Mouse (Mus musculus): ENCODE measurements around the gene Fam155a.
A peak's percentile ranks its signal among the peaks of the same experiment; 100 is the strongest.
"Not testable (repeated sequence)": the region's sequence is repeated elsewhere in the genome, so short reads cannot be mapped to it uniquely, and the experiment has no call there.

The Fam155a gene

GRCm38 (mm10) chr8:9393246-9393645, 377.7 kb downstream of the Fam155a start:
- DNase-seq, result peak; percentile 6

- not testable (repeated sequence) for DNase-seq
These were observed 380.7 kb downstream of the Fam155a start for GRCm38 (mm10) chr8:9390229-9390628.

GRCm38 (mm10) chr8:9369201-9369600, 401.8 kb downstream of the Fam155a start:
- no peak for DNase-seq

GRCm38 (mm10) chr8:9367721-9368120, 403.2 kb downstream of the Fam155a start:
- DNase-seq, result no peak

GRCm38 (mm10) chr8:9365381-9365780, 405.6 kb downstream of the Fam155a start:
- DNase-seq, result peak; percentile 36 to 43

DNA sequence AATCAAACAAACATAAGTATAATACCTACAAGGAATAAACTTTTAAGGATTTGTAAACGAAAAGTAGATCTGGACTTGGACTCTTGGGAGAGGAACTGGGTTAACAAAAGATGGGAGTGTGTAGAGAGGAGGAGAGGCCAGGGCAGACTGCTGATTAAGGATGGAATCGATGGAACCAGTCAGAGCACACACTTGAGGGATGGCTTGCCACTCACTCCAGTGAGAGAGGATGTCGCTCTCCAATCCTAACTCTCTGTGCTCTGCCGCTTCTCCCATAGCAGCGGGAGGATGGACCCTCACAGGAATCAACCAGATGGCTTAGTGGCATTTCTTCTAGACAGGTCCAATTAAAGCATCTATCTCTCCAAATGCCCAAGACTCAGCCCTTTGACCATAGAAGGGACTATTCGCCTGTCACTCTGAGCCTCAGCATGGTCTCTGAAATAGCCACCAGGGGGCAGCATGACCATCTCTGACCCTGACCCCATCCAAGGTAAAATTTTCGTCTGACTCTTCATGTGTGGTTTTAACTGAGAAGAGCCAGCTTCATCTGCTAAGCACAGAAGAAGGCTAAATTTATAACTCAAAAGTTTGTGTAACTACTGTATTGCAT, 422.3 kb downstream of the Fam155a start:
- peak; percentile 63 for DNase-seq

DNA sequence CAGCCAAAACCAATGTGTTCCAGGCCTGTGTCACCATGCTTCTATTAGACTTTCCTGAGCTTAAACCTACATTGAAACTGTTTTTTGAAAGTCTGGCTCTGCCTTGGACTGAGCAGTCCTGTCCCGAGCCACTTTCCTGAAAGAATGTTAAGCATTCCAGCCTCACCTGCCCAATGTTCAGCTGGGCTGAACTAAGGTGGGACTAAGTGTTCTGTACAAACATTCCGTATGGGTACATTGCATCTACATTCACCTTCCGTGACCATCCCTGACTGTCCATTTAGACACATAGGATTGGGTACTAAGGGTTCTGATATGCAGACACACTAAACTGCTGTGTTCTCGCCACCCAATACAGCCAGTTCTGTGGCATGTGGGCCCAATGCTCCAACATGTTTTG, 423.8 kb downstream of the Fam155a start:
- DNase-seq, result no peak

DNA sequence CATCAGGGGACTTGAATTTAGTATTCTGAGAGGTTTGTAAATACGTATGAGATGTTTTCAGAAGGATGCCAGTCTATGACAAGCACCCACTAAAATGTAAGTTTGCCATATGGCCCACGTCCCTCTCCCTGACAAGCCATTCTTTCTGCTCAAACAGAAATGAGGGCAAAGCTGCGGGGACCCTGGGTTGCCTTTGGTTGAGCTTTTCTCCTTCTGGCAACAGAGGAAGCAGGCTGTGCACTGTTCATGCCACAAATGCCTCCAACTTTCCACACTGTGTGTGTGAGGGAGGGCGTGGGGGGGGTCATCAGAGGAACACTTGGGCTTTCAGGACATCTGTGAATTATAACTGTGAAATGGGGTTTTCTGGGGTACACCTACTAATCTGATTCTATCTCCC, 426.8 kb downstream of the Fam155a start:
- DNase-seq, result no peak

DNA sequence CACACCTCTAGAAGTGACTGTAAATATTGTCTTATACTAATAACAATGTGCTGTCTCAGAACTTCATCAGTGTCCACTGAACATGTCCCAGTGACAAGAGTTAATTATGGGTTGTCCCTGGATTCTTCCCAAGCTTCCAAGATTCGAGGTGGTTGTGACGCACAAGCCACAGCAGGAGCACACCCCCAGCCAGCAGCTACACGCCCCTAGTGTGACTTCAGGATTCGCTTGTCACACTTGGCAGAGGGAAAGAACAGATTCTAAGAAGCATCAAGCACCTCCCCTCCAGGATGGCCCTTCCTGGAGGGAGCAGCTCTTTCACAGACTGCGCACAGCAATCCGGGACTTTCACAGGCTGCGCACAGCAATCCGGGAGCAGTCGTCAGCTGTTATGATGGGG, 428.0 kb downstream of the Fam155a start:
- no peak for DNase-seq

DNA sequence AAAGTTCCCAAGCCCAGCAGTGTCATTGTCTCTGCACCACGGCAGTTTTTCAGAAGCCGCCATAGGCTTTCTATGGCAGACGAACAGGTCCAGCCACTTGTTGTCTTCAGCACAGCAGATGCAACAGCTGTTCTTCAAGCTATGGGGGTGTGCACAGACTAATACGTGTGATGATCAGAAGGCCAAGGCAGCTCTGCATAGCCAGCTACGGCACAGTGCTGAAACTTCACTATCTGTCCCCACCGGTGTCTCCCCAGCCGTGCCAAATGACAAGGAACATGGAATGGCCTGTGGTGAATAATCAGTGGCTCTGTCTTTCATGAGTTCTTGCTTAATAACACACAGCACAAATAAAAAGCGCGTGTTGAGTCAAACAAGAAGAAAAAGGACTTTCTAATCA, 428.4 kb downstream of the Fam155a start:
- DNase-seq, result no peak

- DNase-seq, result no peak
These were observed 433.1 kb downstream of the Fam155a start for GRCm38 (mm10) chr8:9337905-9338304.

- no peak for DNase-seq
These were observed 435.0 kb downstream of the Fam155a start for GRCm38 (mm10) chr8:9335933-9336303.

- no peak for DNase-seq
These were observed 435.6 kb downstream of the Fam155a start for GRCm38 (mm10) chr8:9335285-9335932.

- DNase-seq, result no peak
These were observed 438.2 kb downstream of the Fam155a start for GRCm38 (mm10) chr8:9332766-9333165.

- DNase-seq, result peak; percentile 77 to 78
These were observed 461.5 kb downstream of the Fam155a start for GRCm38 (mm10) chr8:9309456-9309855.

- DNase-seq, result no peak
These were observed 467.3 kb downstream of the Fam155a start for GRCm38 (mm10) chr8:9303526-9304135.

- DNase-seq, result no peak
These were observed 475.9 kb downstream of the Fam155a start for GRCm38 (mm10) chr8:9295046-9295445.

DNA sequence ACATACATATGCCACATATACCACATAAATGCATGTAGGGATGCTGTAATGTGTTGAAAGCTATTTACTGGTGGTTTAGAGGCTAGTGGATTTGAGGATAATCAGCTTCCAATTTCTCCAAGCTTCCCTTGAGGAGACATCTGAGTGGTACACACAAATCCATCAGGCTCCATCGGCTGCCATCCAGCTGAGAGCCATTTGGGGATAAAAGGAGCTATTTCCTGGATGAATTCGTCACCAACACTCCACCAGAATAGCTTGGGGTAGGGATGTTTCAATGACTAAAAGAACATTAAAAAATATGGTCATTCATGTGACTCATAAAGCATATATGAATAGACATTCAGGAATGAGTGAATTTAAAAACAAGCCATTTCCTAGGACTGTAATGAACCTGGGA, 478.4 kb downstream of the Fam155a start:
- DNase-seq, result no peak

DNA sequence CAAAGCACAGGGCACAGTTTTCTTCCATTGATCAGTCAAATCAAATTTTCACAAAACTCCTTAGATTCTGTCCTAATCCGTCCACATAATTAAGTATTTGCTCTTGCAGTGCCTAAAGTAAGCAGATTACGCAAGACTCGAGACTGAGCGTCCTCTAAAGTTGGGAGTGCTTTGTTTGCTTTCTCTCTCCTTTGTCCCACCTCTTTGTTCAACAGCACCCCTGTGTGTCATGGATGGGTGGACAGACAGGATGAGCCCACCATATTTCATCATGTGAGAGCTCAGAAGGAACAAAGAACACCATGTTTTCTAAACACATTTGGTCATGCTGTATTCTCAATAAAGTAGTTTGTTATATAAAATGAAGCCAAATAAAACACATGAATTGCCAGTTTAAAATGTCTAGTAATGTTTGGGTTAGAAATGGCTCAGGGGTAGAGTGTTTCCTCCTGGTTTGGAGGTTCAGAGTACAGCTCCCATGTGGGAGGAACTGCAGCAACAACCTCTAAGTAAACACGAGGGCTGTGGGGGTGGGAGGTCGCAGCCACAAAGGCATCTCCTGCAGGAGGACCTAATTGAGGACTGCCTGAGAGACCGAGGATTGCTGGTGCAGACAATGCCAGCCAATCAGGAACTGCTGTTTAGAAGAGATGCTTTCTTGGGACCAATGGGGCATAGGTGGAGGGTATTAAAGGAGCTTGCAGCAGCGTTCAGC, 482.8 kb downstream of the Fam155a start:
- DNase-seq, result peak in 1 of 2 experiments; percentile 3

- DNase-seq, result no peak
These were observed 496.8 kb downstream of the Fam155a start for GRCm38 (mm10) chr8:9274117-9274516.

GRCm38 (mm10) chr8:9264378-9264777, 506.6 kb downstream of the Fam155a start:
- no peak for DNase-seq

DNA sequence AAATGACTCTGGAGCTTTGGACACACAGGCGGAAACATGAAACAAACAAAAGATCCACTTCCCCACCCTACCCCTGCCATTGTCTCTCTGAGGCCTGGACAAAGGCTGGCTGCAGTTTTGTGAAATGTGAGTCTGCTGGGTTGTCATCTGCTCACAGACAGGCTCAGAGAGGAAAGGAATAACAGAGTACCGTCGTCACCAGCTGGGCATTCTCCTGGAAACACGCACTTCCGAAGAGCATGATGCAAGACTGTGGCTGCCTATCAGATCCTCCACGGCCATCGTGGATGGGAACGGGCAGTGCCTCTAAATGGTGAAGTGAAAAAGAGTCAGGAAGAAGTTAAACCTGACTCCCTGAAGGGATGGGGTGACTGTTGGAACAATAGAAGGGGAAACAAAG, 509.4 kb downstream of the Fam155a start:
- DNase-seq, result no peak

DNA sequence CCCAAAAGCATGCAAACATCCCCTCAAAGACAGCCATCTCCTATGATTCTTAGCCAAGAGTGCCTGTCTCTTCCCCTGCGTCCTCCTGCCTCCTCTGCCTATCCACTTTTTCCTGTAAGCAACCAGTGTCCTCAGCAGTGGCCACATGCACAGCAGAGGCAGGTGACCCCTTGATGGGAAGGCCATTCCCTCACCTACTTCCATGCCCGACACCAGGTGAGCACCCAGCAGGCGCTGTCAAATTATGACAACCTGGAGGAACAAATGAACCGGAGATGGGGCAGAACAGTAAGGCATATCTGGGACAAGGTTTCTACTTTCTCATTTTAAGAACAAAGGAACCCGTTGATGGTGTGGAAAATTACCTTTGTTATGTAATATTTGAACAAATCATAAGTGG, 515.6 kb downstream of the Fam155a start:
- no peak for DNase-seq

DNA sequence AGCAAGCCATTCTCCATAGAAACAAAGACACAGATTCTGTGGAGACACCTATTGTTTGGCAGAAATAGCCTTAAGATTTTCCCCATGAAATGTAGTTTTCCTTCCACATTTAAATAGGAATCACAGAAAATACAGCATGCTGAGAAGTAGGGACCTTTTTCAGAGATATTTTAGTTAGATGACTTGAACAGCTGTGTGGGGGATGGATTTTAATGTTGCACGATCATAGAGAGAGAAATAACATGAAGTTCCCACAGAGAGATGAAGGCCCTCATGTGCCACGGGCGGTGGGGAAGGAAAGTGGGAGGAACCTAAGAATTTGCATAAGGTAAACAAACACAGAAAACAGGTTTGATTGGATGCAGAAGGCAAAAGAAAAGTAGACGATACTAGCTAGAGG, 518.0 kb downstream of the Fam155a start:
- no peak for DNase-seq
